Mouse (Mus musculus) left cerebral cortex, postnatal 4 days (tissue): ENCODE measurements around the gene Klf4. TPM values are rescaled to one million over a fixed set of nuclear protein-coding genes. Genes with fewer than 3 reads are reported as not detected.

Experiments used
- total RNA-seq, 2 experiments: library from RNA; stranded (reverse); gene quantifications; 2 replicates each; pipeline ENCODE4 v1.2.3; 2021

Gene Klf4
- total RNA-seq, 2 experiments from 2014 or later, result 5.1 to 5.8 TPM

Other genes starting within 250 kb of the Klf4 start
- gene Rad23b, start 182.4 kb downstream of the Klf4 start, total RNA-seq, result 100 to 1,000 TPM; 203 to 212 TPM